In the genomic region with DNA sequence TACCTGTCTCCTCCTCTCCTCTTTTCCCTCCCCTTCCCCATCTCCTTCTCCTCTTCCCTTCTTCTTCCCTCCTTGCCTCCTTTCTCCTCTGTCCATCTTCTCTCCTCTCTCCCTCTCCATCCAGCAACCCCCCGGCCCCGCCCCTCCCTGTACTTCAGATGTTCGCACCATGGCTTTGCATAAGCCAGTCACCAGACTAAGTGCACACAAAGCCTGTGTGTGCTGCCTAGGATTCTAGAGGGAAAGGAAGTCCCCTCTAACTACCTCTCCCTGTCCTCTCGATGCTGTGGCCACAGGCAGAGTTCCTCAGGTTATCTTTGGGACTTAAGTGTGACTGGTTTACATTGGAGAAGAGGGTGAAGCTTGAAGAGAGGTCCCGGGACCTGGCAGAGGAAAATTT, we compare ENCODE assay signal across 18 mouse cellular contexts.
"Had no signal": no experiment of that assay in that cellular context is flagged by ENCODE, and none has a peak within 500 bp of the region (broad histone marks: within the 10 kb centered on the region; RNA-seq: fewer than 3 reads in every experiment).

No protein-coding gene starts in this region.

- H3K4me1 ChIP-seq: midbrain, embryonic 10.5 days; midbrain, embryonic 12.5 days; neural tube, embryonic 13.5 days; neural tube, embryonic 15.5 days had no signal

- DNase-seq: lung, embryonic 14.5 days; lung, postnatal 10 days; lung, postnatal 4 days; midbrain, embryonic 14.5 days; retina, postnatal 1 day; right cerebral cortex, adult 18-20 months; right cerebral cortex, postnatal 25 days; right cerebral cortex, postnatal 4 days; spleen, adult 18-20 months; thymus, adult 18-20 months; thymus, postnatal 14 days; thymus, postnatal 36 days had no signal

- H3K4me2 ChIP-seq: lung, embryonic 14.5 days; midbrain, embryonic 12.5 days; neural tube, embryonic 13.5 days; neural tube, embryonic 15.5 days had no signal

- H3K36me3 ChIP-seq: midbrain, embryonic 10.5 days; midbrain, embryonic 12.5 days; neural tube, embryonic 13.5 days; neural tube, embryonic 15.5 days had no signal

- H3K9ac ChIP-seq: lung, embryonic 14.5 days; midbrain, embryonic 12.5 days; neural tube, embryonic 13.5 days; neural tube, embryonic 15.5 days had no signal

- ATAC-seq: midbrain, embryonic 16.5 days had no signal

- H3K27ac ChIP-seq: midbrain, embryonic 10.5 days; midbrain, embryonic 12.5 days; neural tube, embryonic 13.5 days; neural tube, embryonic 15.5 days had no signal

- H3K4me3 ChIP-seq: midbrain, embryonic 10.5 days; midbrain, embryonic 12.5 days; myocyte; neural tube, embryonic 13.5 days; neural tube, embryonic 15.5 days had no signal

- H3K9me3 ChIP-seq: midbrain, embryonic 12.5 days; neural tube, embryonic 13.5 days had no signal

- H3K27me3 ChIP-seq: midbrain, embryonic 12.5 days; neural tube, embryonic 13.5 days; neural tube, embryonic 15.5 days had no signal
